Mouse (Mus musculus): ENCODE results near the gene Ghrh.

GRCm38 (mm10) chr2:157393549-157393948 lies 46.2 kb upstream of the Ghrh start:
- no peak for TF ChIP-seq CTCF (IDR thresholded peaks at IDR 0.05; ENCODE audit: low read depth, low read length)
- no peak for TF ChIP-seq TAL1 (conservative IDR thresholded peaks at IDR 0.05; ENCODE audit: low read depth, low read length)
- no peak for TF ChIP-seq POLR2AphosphoS5 (IDR thresholded peaks at IDR 0.05; ENCODE audit: insufficient replicate concordance, low read depth, low read length)
- no peak for TF ChIP-seq GATA2 (IDR thresholded peaks at IDR 0.05; ENCODE audit: borderline replicate concordance, low read depth, low read length)
- no peak for TF ChIP-seq GATA1 (IDR thresholded peaks at IDR 0.05; ENCODE audit: borderline replicate concordance, low read length)

Data from G1E (cell line).